8 mouse cellular contexts compared by ENCODE assay signal in genomic region chr4:40218382-40218781, GRCm38 (mm10). TPM values are rescaled to one million over a fixed set of nuclear protein-coding genes. Genes with fewer than 3 reads are reported as not detected.
DNase-seq lines count a peak whose midpoint lies in the region; ATAC-seq and TF ChIP-seq lines count a peak whose summit lies in the region.

No protein-coding gene starts in this region.

- no peak overlapping the region for H3K4me2 ChIP-seq in stomach, postnatal 0 days (replicated peaks; ENCODE audit: low read depth)

- no peaks in the 10 kb centered on the region for H3K79me3 ChIP-seq in C2C12 (ENCODE audit: low read depth)

- H3K27ac ChIP-seq in stomach, postnatal 0 days (replicated peaks), result no peak overlapping the region

- H3K36me3 ChIP-seq in C2C12 (ENCODE audit: control insufficient read depth, insufficient read depth), result no peaks in the 10 kb centered on the region
- H3K36me3 ChIP-seq in stomach, postnatal 0 days (ENCODE audit: control insufficient read depth, insufficient read depth, low read length), result peaks cover 4% of the 10 kb centered on the region

- peak; percentile 16 to 37 for DNase-seq in heart, postnatal 10 days
- no peak for DNase-seq in heart, postnatal 25 days (ENCODE audit: low spot score)
- DNase-seq in brain, adult 2 months (ENCODE audit: low read depth, low spot score), result peak; percentile 29
- DNase-seq in kidney, postnatal 25 days, result peak; percentile 50 to 51
- peak; percentile 58 for DNase-seq in stomach, postnatal 0 days (ENCODE audit: low spot score)
- DNase-seq in ovary, postnatal 36 days (ENCODE audit: low spot score), result no peak
- no peak for DNase-seq in layer of hippocampus, adult 8-10 months (ENCODE audit: low spot score in 2 of 2)

- 79% methylated on average over 7 of the region's 7 CpGs for WGBS in stomach, postnatal 0 days

- H3K79me2 ChIP-seq in C2C12 (ENCODE audit: control insufficient read depth, insufficient read depth), result no peaks in the 10 kb centered on the region

- no peaks in the 10 kb centered on the region for H3K4me1 ChIP-seq in stomach, postnatal 0 days (replicated peaks; ENCODE audit: control insufficient read depth, insufficient read depth)

- TF ChIP-seq CTCF in C2C12 (IDR thresholded peaks at IDR 0.05; ENCODE audit: control insufficient read depth, insufficient read depth, insufficient read length), result peak; percentile 31
- TF ChIP-seq CTCF in stomach, postnatal 0 days (IDR thresholded peaks at IDR 0.05; ENCODE audit: low read depth), result peak; percentile 75

- no peak overlapping the region for H3K4me3 ChIP-seq in C2C12 (ENCODE audit: insufficient read depth, poor library complexity, severe bottlenecking)
- no peak overlapping the region for H3K4me3 ChIP-seq in stomach, postnatal 0 days (ENCODE audit: low read depth, low read length)

- H3K9ac ChIP-seq in stomach, postnatal 0 days (ENCODE audit: low read length), result no peak overlapping the region

- peak; percentile 69; the same call in 1 of the 2 replicates for ATAC-seq in stomach, postnatal 0 days (ENCODE audit: low FRiP score, low TSS enrichment)

- H3ac ChIP-seq in C2C12 (ENCODE audit: control insufficient read depth, insufficient read length, low read depth), result no peak overlapping the region

- no peaks in the 10 kb centered on the region for H3K27me3 ChIP-seq in C2C12 (ENCODE audit: control insufficient read depth, insufficient read depth, insufficient read length)
- H3K27me3 ChIP-seq in stomach, postnatal 0 days (ENCODE audit: control insufficient read depth, insufficient read depth, low read length), result no peaks in the 10 kb centered on the region

- intact Hi-C loops in heart, postnatal 10 days (cut with DNase I), result loop anchor here (5.0 kb wide), 1 partner anchor 69 kb away; no protein-coding TSS in a partner anchor
- intact Hi-C loops in heart, postnatal 25 days (cut with DNase I), result no loop called here

- H3K9me3 ChIP-seq in stomach, postnatal 0 days (ENCODE audit: control insufficient read depth, low read length), result no peaks in the 10 kb centered on the region

- TF ChIP-seq EP300 in stomach, postnatal 0 days (optimal IDR thresholded peaks at IDR 0.05), result no peak

TF ChIP-seq in C2C12, 6 proteins besides CTCF, POLR2A, EP300 and RAD21:
- TF ChIP-seq MAX (IDR thresholded peaks at IDR 0.05) (no peak), MYOD1 (IDR thresholded peaks at IDR 0.05; ENCODE audit: control insufficient read depth, insufficient read length, low read depth) (no peak), MYOG (IDR thresholded peaks at IDR 0.05; ENCODE audit: control insufficient read depth, extremely low read depth, insufficient read length) (no peak), FOSL1 (IDR thresholded peaks at IDR 0.05; ENCODE audit: insufficient read depth, low read length, poor library complexity, severe bottlenecking) (no peak)

RNA-seq across cellular contexts. Expression of gene Ddx58, which starts 21.2 kb away (rescaled TPM):
- total RNA-seq in heart, postnatal 10 days (2021), result 10 to 100 TPM in 1 of 2 experiments, 1 to 10 TPM in 1; 7.7 to 10.2 TPM
- total RNA-seq in heart, postnatal 25 days (2021), result 1 to 10 TPM; 7.8 to 7.9 TPM
- polyA plus RNA-seq in C2C12 (2012; fragmentation: generic; extraction: Trizol), result 1.4 TPM
- 5.9 and 6.9 TPM in 2 replicates for polyA plus RNA-seq in stomach, postnatal 0 days (2015; fragmentation: Nextera tagmentation; extraction: Ambion mirVana)
- 1 to 10 TPM; 3.7 to 8.2 (median 6.8) TPM for total RNA-seq in layer of hippocampus, adult 8-10 months (2022)

RNA-seq across cellular contexts. Expression of gene Smim27, which starts 51.0 kb away (rescaled TPM):
- total RNA-seq in heart, postnatal 10 days (2021), result 10 to 100 TPM; 34.2 to 34.7 TPM
- total RNA-seq in heart, postnatal 25 days (2021), result 10 to 100 TPM; 39.4 to 41.1 TPM
- polyA plus RNA-seq in C2C12 (2012; fragmentation: generic; extraction: Trizol), result 5.2 TPM
- polyA plus RNA-seq in stomach, postnatal 0 days (2015; fragmentation: Nextera tagmentation; extraction: Ambion mirVana), result 49.8 and 50.3 TPM in 2 replicates
- total RNA-seq in layer of hippocampus, adult 8-10 months (2022), result 10 to 100 TPM; 11.1 to 27.8 (median 17.2) TPM

RNA-seq across cellular contexts. Expression of gene Topors, which starts 51.3 kb away (rescaled TPM):
- 10 to 100 TPM; 15.7 to 18.1 TPM for total RNA-seq in heart, postnatal 10 days (2021)
- 10 to 100 TPM; 10.1 to 11.5 TPM for total RNA-seq in heart, postnatal 25 days (2021)
- 13.2 TPM for polyA plus RNA-seq in C2C12 (2012; fragmentation: generic; extraction: Trizol)
- 16.3 and 16.8 TPM in 2 replicates for polyA plus RNA-seq in stomach, postnatal 0 days (2015; fragmentation: Nextera tagmentation; extraction: Ambion mirVana)
- total RNA-seq in layer of hippocampus, adult 8-10 months (2022), result 10 to 100 TPM; 19.1 to 21.3 (median 21.0) TPM

Comparison
In these comparisons a context has a peak if more than half of its experiments do, and no peak if none do; other contexts are left out.
1. DNase-seq: peak in heart, postnatal 10 days (2 of 2), brain, adult 2 months (single experiment), kidney, postnatal 25 days (2 of 2) and stomach, postnatal 0 days (single experiment); none in heart, postnatal 25 days (single experiment), ovary, postnatal 36 days (single experiment) and layer of hippocampus, adult 8-10 months (0 of 2).